Mouse (Mus musculus) hindbrain, embryonic 11.5 days (tissue): ENCODE results near the gene Gm49384. TPM values are rescaled to one million over a fixed set of nuclear protein-coding genes. Genes with fewer than 3 reads are reported as not detected.

ENCODE experiments used
- ATAC-seq: fragments of 200-750 bp; cut with Nextera tagmentation; 2 replicates; pipeline ENCODE4 v1.8.0; 2017; ENCODE audit warnings: mild to moderate bottlenecking, moderate TSS enrichment, moderate library complexity; ENCODE audit not compliant: low FRiP score
- DNase-seq: peaks from one replicate; pipeline ENCODE4 v3.0.0-alpha.2; 2015; ENCODE audit warnings: low spot score
- H3K27ac ChIP-seq: fragments of 300-500 bp; sonication (generic); 2 replicates; pipeline ENCODE4 v1.5.1; 2014; ENCODE audit warnings: mild to moderate bottlenecking, low read depth, low read length
- H3K27me3 ChIP-seq: fragments of 300-500 bp; sonication (generic); 2 replicates; pipeline ENCODE4 v1.6.1; 2014; ENCODE audit warnings: mild to moderate bottlenecking, low read length, moderate library complexity, mixed read lengths; ENCODE audit not compliant: control insufficient read depth, insufficient read depth
- H3K36me3 ChIP-seq: fragments of 300-500 bp; sonication (generic); 2 replicates; pipeline ENCODE4 v1.6.1; 2014; ENCODE audit warnings: mild to moderate bottlenecking, low read length, moderate library complexity, mixed read lengths; ENCODE audit not compliant: control insufficient read depth, insufficient read depth
- H3K4me1 ChIP-seq: fragments of 300-500 bp; sonication (generic); replicated peaks from 2 replicates; pipeline ENCODE4 v1.6.1; 2014; ENCODE audit warnings: low read length, mixed read lengths; ENCODE audit not compliant: control insufficient read depth, insufficient read depth
- H3K4me2 ChIP-seq: fragments of 300-500 bp; sonication (generic); replicated peaks from 2 replicates; pipeline ENCODE4 v1.6.1; 2014; ENCODE audit warnings: mild to moderate bottlenecking, low read depth, low read length
- H3K4me3 ChIP-seq: fragments of 300-500 bp; sonication (generic); 2 replicates; pipeline ENCODE4 v1.5.1; 2014; ENCODE audit warnings: low read depth, low read length
- H3K9ac ChIP-seq: fragments of 300-500 bp; sonication (generic); 2 replicates; pipeline ENCODE4 v1.6.1; 2014; ENCODE audit warnings: low read depth, low read length
- H3K9me3 ChIP-seq: fragments of 300-500 bp; sonication (generic); 2 replicates; pipeline ENCODE4 v1.6.1; 2016; ENCODE audit warnings: low read length; ENCODE audit not compliant: control insufficient read depth
- whole genome bisulfite sequencing: fragments of 180-500 bp; shearing (Covaris S2); extraction: QIAGEN DNeasy Blood & Tissue Kit; methylation state at CpG from one replicate; pipeline ENCODE4 v1.1.7; 2014; 5-methylcytosine and 5-hydroxymethylcytosine counted together
- polyA plus RNA-seq: library from polyadenylated mRNA; unstranded; fragments of >200 nt; fragmentation: Nextera tagmentation; extraction: Ambion mirVana; gene quantifications from 2 replicates; pipeline ENCODE4 v1.2.1, GENCODE M21; 2014

Gm49384 gene
- 34.5 and 36.2 TPM in 2 replicates for polyA plus RNA-seq

DNA sequence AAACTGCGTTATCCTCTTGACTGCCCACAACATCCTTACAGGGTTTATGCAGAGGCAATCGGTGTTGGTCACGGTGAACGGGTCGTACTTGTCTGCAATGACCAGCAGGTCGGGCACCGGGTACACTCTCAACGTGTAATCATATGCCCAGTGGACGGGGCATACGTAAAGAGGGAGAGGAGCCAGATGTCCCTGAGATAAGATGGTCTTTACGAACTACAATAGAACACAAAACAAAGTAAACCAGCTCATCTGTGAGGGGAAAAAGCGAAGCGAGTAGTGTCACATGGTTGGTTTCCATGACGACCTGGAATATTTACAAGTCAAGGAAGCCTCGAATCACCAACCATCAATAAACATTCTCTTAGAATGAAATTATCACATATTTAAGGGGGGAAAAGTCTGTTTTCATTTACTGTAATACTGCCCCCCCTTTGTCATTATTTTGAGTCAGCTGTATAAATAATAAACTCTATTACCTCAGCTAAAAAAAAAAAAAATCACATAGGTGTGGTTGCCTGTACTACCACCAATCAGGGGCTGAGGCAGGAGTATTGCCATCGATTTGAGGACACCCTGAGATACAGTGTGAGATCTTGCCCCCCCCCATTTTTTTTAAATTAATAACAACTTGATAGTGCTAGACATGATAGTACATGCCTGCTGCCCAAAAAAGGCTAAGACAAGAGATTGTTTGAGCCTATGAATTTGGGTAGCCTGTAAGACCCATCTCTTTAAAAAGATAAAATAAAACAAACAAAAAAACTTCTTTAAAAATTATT lies at the start of gene Gm49384:
Gm49384 (minus strand) TSS at position 216 of the 782 bp plus-strand sequence.
- H3K4me2 ChIP-seq: no peak within 1 kb of the TSS
- no peak within 1 kb of the TSS for H3K9ac ChIP-seq
- no peaks in the 10 kb centered on the region for H3K4me1 ChIP-seq
- no peaks in the 10 kb centered on the region for H3K9me3 ChIP-seq
- ATAC-seq (0 out of 2 replicates have a peak, but pooled peaks have one; percentile 47), DNase-seq (peak; percentile 49)
- WGBS: 77% methylated on average over 16 of the region's 16 CpGs
- H3K4me3 ChIP-seq: no peak within 1 kb of the TSS
- no peak within 1 kb of the TSS for H3K27ac ChIP-seq
- H3K36me3 ChIP-seq: no peaks in the 10 kb centered on the region; the same call in 1 of the 2 replicates
- no peaks in the 10 kb centered on the region for H3K27me3 ChIP-seq

DNA sequence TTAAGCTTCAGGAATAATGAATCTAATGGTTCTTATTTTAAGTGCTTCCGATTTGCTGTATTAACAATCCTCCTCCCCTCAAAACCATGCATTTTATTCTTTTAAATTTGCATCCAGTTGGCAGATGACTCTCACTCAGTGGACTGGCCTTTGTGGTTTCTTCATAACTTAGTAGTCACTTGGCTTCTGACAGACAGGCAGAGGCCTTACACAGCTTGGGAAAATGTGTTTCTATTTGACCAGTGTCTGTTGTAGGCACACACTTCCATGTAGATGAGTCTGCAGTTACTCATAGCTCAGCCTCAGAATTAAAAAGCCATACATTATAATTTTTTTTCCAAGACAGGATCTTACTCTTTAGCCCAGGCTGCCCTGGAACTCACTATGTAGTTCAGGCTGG lies 49.7 kb upstream of the Gm49384 start:
- Histone ChIP-seq H3K27me3 (no peaks in the 10 kb centered on the region), H3K4me1 (no peaks in the 10 kb centered on the region), H3K9me3 (no peaks in the 10 kb centered on the region), H3K27ac (no peak overlapping the region), H3K4me3 (no peak overlapping the region), H3K9ac (no peak overlapping the region), H3K36me3 (no peaks in the 10 kb centered on the region), H3K4me2 (no peak overlapping the region)
- no peak for DNase-seq
- ATAC-seq: no peak
- WGBS: 91% methylated on average over 1 of the region's 1 CpGs

GRCm38 (mm10) chr12:69250756-69251155 lies 46.7 kb upstream of the Gm49384 start:
- no peak for ATAC-seq
- DNase-seq: no peak

GRCm38 (mm10) chr12:69249766-69250165 lies 45.7 kb upstream of the Gm49384 start:
- Histone ChIP-seq H3K9ac (no peak overlapping the region), H3K27me3 (no peaks in the 10 kb centered on the region), H3K9me3 (no peaks in the 10 kb centered on the region), H3K4me3 (no peak overlapping the region), H3K4me1 (no peaks in the 10 kb centered on the region), H3K36me3 (no peaks in the 10 kb centered on the region), H3K27ac (no peak overlapping the region), H3K4me2 (no peak overlapping the region)
- ATAC-seq (no peak), DNase-seq (no peak)
- 90% methylated on average over 4 of the region's 4 CpGs for WGBS

More at GRCm38 (mm10) chr12:69250756-69251155, 46.7 kb upstream of the Gm49384 start:
- Histone ChIP-seq H3K9me3 (no peaks in the 10 kb centered on the region), H3K4me1 (no peaks in the 10 kb centered on the region), H3K9ac (no peak overlapping the region), H3K36me3 (no peaks in the 10 kb centered on the region), H3K27ac (no peak overlapping the region), H3K4me2 (no peak overlapping the region), H3K27me3 (no peaks in the 10 kb centered on the region), H3K4me3 (no peak overlapping the region)
- WGBS: 79% methylated on average over 8 of the region's 8 CpGs

DNA sequence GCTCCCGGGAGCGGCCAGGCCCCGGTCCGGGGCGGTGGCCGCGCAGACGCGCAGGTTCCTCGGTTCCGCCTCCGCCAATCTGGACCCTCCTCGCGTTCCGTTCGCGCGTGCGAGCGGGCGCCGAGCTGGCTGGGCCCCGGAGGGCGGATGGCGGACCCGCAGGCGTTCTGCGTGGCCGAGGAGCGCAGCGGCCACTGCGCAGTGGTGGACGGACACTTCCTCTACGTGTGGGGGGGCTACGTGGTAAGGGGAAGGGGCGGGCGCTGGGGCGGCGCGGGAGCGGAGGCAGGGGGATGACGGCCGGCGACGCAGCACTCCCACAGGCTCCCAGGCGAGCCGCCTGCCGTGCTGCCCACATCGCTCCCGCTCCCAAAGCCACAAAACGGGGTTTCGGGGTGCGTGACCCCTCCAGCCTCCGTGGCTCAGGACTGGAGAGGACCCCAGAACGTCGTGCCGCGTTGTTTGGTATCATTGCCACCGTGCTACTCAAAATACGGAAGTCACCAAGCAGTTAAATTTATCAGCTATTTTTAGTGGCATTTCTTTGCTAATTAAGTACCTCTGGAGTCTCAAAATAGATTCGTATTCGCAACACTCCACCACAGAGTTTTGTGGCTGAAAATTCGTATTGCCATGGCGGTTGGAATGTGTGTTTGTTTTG lies 37.8 kb upstream of the Gm49384 start:
- DNase-seq (peak; percentile 79), ATAC-seq (peak; percentile 95)
- no peaks in the 10 kb centered on the region for H3K36me3 ChIP-seq
- peak overlapping the region; percentile 67 for H3K27ac ChIP-seq
- H3K9ac ChIP-seq: peak overlapping the region; percentile 87
- no peaks in the 10 kb centered on the region for H3K27me3 ChIP-seq
- H3K9me3 ChIP-seq: no peaks in the 10 kb centered on the region
- WGBS: under 1% methylated on average over 53 of the region's 64 CpGs
- H3K4me3 ChIP-seq: peak overlapping the region; percentile 66
- H3K4me1 ChIP-seq: no peaks in the 10 kb centered on the region
- peak overlapping the region; percentile 70 for H3K4me2 ChIP-seq

GRCm38 (mm10) chr12:69241405-69241770 lies 37.3 kb upstream of the Gm49384 start:
- Histone ChIP-seq H3K9ac (peak overlapping the region; percentile 87), H3K27ac (peak overlapping the region; percentile 67), H3K36me3 (no peaks in the 10 kb centered on the region), H3K4me2 (peak overlapping the region; percentile 70), H3K4me1 (no peaks in the 10 kb centered on the region), H3K9me3 (no peaks in the 10 kb centered on the region), H3K27me3 (no peaks in the 10 kb centered on the region), H3K4me3 (peak overlapping the region; percentile 66)
- no peak for ATAC-seq
- 3% methylated on average over 3 of the region's 3 CpGs for WGBS
- no peak for DNase-seq

DNA sequence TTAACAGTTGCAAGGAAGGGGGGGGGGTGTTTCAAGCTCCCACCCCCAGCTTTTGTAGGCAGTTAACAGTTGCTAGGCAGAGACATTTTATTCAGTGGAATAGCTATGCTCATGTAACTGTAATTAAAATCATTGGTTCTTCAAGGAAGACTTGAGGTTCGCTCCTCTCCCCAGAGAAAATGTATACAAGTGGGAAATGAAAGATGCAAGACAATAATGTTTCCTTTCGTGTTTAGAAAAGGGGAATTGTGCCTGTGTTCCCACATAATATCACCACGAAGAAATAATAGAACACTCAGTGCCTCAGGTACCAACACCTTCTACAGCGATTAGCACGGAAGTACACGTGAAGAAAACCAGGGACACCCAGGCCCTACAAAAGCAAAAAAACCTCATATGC lies 36.8 kb upstream of the Gm49384 start, which contains the start of gene Klhdc1:
Klhdc1 (plus strand) TSS at position 301 of the 400 bp plus-strand sequence.
- 66% methylated on average over 6 of the region's 6 CpGs for WGBS
- Histone ChIP-seq H3K4me2 (peak within 1 kb of the TSS; percentile 70), H3K9ac (peak within 1 kb of the TSS; percentile 87), H3K4me3 (peak within 1 kb of the TSS; percentile 66), H3K4me1 (no peaks in the 10 kb centered on the region), H3K27me3 (no peaks in the 10 kb centered on the region), H3K9me3 (no peaks in the 10 kb centered on the region), H3K27ac (peak within 1 kb of the TSS; percentile 67), H3K36me3 (no peaks in the 10 kb centered on the region)
- DNase-seq (no peak), ATAC-seq (no peak)

DNA sequence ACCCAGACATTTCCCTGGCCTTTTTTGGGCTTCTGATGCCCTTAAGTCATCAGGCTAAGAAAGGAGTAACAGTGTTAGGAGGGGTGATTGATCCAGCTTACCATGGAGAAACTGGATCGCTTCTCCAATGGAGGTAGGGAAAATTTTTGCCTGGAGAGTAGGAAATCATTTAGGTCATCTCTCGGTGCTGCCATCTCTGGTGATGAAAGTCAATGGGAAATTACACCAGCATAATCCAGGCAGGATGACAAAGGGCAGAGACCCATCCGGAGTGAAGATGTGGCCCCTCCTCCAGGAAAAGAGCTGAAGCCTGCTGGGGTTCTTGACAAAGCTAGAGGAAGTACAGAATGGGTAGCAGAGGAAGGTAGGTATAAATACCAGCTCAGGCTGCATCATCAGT lies 34.2 kb upstream of the Gm49384 start:
- ATAC-seq (no peak), DNase-seq (no peak)
- no peaks in the 10 kb centered on the region for H3K36me3 ChIP-seq
- no peaks in the 10 kb centered on the region for H3K27me3 ChIP-seq
- no peak overlapping the region for H3K27ac ChIP-seq
- 52% methylated on average over 3 of the region's 3 CpGs for WGBS
- H3K4me1 ChIP-seq: no peaks in the 10 kb centered on the region
- no peak overlapping the region for H3K4me2 ChIP-seq
- H3K9me3 ChIP-seq: no peaks in the 10 kb centered on the region
- H3K4me3 ChIP-seq: no peak overlapping the region
- H3K9ac ChIP-seq: no peak overlapping the region
